Mouse (Mus musculus): Measurements from ENCODE around the gene Fam25c.

Gene Fam25c

DNA sequence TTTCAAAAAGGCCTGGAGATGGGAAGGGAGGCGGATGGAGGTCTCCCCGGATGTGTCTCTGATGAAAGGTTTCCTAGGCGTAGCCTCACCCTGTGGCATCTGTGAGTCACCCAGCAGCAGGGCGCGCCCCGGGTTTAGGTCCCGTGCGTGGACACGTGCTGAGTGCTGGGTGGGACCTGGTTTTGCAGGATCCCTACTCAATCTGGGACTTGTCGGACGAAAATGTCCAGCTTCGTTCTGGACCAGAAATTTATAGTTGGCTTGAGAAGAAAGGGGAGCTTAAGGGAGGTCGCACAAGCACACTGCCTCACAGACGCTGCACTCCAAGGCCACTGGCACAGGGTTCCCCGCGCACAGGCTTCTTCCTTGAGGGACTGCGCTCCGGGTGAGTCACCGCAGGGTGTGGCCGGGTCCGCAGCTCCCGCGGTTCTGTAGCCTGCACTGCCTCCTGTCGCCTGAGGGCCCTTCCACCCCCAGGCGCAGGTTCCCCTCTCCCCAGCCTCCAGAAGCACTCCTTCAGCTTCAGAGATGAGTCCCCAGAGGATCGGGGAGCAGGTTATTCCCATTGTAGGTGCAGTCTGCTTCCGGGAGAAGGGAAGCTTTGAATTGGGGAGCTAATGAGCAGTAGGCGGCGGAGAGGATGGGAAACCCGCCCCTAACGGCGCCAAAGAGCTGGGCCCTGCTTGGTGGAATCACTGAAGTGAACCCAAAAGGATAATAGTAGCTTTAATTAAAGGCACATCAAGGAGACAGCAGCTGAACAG lies 8.4 kb upstream of the Fam25c start:
- DNase-seq (ENCODE audit: low read depth, low spot score) = peak; percentile 89

GRCm38 (mm10) chr14:34362726-34363445 lies 7.7 kb upstream of the Fam25c start:
- DNase-seq (ENCODE audit: low read depth, low spot score) = peak; percentile 90

- DNase-seq (ENCODE audit: low read depth, low spot score) = peak; percentile 48
Measured at GRCm38 (mm10) chr14:34362135-34362534, 6.9 kb upstream of the Fam25c start.

- DNase-seq (ENCODE audit: low read depth, low spot score) = no peak
Measured at GRCm38 (mm10) chr14:34360251-34360650, 5.0 kb upstream of the Fam25c start.

DNA sequence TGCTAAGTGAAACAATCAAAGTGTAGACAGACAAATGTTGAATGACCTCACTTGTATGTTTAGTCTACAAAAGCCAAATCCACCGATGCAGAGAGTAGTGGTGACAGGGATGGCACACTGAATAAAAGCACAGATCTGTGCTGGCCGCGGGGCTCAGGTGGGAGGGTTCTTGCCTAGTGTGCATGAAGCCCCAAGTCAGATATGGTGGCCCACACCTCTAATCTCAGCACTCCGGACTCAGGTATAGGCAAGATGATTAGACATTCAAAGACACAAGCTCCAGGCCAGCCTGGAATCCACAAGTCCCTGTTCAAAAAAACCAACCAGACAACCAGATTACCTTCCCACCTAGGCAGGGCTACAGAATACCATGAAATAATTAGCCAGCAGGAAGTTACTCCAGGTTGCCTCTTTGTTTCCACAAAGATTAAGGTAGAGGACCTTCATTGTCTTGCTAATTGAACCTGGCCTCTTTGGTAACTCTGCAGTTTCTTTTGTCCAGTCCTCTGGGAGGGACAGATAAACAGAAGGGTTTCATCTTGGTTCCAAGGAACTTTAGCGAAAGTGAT lies 4.5 kb upstream of the Fam25c start:
- DNase-seq (ENCODE audit: low read depth, low spot score) = peak; percentile 97

DNA sequence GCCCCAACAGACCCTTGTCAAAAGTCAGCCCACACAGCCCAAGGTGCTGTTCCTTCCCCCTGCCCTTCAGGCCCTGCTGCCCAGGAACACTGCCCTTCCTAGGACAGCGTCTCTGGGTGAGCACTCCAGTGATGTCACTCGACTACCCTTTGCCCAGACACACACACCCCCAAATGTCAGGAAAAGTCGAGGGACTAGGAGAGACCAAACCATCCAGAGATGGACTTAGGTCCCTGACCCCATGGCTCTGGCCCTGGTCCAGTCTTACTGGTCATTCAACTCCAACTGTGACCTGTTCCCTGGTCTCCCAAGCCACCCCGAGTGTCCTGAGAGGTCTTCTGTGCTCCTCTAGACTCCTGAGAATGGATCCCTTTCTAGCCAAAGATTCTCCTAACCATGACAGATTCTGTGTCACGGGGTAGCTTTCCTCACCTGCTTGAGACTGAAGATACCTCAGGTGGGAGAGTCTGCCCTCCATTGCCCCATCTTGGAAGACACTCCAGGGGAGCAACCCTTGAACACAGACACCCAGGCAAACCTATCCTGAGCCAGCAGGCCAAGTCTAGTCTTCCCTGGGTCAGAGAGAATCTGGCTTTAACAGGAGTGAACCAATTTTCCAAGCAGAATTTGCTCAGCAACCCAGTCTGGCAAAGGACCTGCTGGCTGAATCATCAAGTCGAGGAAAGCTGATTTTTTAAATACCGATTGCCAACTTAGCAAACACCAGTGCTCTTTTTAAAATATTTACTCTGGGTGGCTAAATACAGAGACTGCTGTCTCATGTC lies 2.6 kb upstream of the Fam25c start:
- peak; percentile 49 for DNase-seq (ENCODE audit: low read depth, low spot score)

GRCm38 (mm10) chr14:34354456-34354855 lies 777 bp downstream of the Fam25c start:
- DNase-seq (ENCODE audit: low read depth, low spot score) = no peak

- DNase-seq (ENCODE audit: low read depth, low spot score) = no peak
Measured at GRCm38 (mm10) chr14:34353326-34353725, 1.9 kb downstream of the Fam25c start.

DNA sequence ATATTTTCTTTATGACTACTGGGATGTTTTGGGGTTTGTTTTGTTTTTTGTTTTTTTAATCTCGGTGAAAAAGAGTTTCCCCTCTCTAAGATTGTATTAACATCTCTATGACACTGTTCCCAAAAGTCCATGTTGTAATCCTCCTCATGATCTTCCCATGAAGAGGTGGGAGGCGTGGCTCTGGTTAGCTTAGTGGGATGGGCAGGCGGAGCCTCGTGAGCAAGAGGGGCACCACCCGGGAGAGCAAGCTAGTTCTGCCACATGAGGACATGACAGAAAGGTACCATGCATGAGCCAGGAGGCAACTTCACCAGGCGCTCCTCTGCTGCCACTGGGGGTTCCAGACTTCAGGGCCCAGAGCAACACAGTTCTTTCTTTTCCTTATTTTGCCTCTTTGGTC lies 2.7 kb downstream of the Fam25c start:
- peak; percentile 52 for DNase-seq (ENCODE audit: low read depth, low spot score)

DNA sequence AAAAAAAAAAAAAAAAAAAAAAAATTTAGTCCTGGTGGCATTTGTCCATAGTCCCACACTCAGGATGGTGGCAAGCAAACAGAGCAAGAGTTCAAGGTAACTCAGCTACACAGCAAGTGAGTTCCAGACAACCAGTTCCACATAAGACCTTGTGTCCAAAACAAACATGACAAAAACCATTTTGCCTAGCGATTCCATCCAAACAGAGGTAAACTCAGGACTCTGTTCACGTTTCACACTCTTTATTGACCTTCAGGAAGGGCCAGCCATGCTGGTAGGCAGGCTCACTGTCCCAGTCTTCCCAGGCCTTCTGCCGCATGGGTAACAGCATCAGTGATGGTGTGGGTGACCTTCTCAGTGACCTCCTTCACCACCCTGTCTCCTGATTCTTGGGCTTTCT lies 3.6 kb downstream of the Fam25c start:
- no peak for DNase-seq (ENCODE audit: low read depth, low spot score)

GRCm38 (mm10) chr14:34349007-34349406 lies 6.2 kb downstream of the Fam25c start:
- peak; percentile 74 for DNase-seq (ENCODE audit: low read depth, low spot score)

- no peak for DNase-seq (ENCODE audit: low read depth, low spot score)
Measured at GRCm38 (mm10) chr14:34348301-34348700, 6.9 kb downstream of the Fam25c start.

GRCm38 (mm10) chr14:34347084-34347483 lies 8.1 kb downstream of the Fam25c start:
- DNase-seq (ENCODE audit: low read depth, low spot score) = no peak

- no peak for DNase-seq (ENCODE audit: low read depth, low spot score)
Measured at GRCm38 (mm10) chr14:34345771-34346566, 9.3 kb downstream of the Fam25c start.

DNA sequence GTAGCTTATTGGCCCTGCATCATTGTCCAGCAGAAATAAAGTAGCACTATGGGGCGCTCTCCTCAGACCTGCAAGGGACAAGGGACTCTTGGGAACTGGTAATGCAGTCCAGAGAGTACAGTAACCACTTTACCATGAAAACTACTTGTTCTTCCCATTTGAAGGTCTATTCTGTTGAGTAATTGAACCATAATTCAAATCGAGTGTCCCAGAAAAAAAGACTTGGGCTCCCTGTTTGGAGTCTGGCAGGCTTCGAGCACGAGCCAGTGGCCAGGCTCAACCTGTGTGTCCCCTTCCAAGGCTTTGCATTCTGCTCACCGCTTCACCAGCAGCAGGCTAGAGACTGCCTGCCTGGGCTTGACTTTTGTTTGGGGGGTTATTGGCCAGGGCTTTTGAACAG lies 10.9 kb downstream of the Fam25c start:
- no peak for DNase-seq (ENCODE audit: low read depth, low spot score)

DNA sequence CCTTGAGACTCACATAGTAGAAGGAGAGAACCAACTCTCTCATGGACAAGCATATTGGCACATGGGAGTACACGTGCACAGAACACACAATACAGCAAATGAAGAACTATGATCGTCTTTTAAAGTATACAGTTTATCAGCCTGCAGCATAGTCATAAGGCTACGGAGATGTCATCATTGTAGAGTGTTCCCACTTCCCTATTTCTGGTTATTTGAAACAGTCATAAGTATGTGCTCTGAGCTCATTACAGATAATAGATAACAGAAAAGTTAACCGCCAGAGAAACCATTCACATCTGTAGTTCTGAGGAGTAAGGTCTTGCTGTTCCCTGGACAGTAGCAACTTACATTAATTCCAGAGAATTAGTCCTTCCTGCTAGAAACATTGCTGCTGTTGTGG lies 12.2 kb downstream of the Fam25c start:
- DNase-seq (ENCODE audit: low read depth, low spot score) = no peak

DNA sequence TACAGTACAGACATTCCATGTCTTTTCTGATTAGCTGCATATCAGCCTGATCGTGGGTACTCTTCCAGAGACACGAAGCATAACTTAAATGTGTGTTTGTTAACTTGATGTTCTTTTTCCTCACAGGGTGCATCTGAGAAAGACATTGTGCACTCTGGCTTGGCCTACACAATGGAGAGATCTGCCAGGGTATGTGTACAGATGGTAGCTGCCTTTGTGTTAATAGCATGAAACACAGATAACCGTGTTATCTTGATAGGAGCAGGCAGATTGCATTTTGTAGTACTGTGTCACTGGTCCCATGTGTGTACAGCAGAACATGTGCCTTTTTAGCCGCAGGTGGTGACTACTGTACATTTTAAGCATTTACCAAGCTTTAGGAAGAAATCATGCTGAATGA lies 13.2 kb downstream of the Fam25c start:
- no peak for DNase-seq (ENCODE audit: low read depth, low spot score)

DNA sequence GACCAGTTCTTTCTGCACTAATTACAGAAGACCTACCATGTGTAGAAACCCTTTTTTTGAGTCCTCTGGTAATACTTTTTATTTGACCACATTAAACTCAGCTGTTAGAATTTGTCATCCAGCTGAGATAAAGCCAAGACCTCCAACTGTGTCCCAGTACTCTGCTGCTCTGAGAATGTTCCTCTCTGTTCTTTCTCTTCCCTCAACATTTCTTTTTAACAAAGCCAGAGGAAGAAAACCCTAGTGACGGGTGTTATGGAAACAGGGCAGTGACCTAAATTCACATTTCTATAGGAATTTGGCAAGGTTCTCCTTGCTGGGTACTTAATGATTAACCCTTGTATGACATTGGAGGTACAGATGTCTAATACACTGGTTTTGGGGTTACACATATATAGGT lies 15.8 kb downstream of the Fam25c start:
- DNase-seq (ENCODE audit: low read depth, low spot score) = no peak

DNA sequence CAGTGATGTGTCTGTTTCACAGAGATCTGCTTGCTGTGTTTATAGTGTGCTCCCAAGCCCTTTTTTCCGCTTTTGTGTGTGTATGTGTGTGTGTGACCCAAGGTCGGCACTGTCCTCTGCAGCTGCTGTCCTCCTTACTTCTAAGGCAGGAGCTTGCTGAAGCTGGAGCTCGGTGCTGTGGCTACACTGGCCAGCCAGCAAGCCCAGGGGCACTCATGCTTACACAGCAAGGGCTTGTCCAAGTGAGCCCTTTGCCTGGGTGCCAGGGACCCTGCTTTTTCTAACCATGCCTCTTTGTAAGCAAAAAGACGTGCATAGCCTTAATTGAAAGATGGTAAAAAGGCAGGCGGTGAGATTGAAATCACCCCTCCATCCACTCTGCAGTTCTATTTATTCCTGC lies 22.8 kb downstream of the Fam25c start:
- no peak for DNase-seq (ENCODE audit: low read depth, low spot score)

DNA sequence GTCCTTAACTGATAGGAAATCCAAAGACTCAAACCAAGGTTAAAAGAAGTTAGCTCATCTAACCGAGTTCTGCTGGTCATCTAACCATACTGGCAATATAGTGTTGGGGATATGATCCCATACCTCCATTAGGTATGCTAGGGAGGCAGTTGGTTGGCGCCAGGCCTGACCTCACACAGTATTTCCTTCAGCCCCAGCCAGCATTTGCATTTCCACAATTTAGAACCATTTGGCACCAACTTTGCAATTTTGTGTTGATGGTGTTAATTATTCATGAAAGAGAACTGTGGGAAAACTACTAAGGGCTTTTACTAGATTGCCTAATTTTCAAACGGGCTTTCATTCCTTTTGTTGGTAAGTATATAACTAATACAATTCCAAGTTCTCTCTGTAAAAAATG lies 23.3 kb downstream of the Fam25c start:
- no peak for DNase-seq (ENCODE audit: low read depth, low spot score)

DNA sequence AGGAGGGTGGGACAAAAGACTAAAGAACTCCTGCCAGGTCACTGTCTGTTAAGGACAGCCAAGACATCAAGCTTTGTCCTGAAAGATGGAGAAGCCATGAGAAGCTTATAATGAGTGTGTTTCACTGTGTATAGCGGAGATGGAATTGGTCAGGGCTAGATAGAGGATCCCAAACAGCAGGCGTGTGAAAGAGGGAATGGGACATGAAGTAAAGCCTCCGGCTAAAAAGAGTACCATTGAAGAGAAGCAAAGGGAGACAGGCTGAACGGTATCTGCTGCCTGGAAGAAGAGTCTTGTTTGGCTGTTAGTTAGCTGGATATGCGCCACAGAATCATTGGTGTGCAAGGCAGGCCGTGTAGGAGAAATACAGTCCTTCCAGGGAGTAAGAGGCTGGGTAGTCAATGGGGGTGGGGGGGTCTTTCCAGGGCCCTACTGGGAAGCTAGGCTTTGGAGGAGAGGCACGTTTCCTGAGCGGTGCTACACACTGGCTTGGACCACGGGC lies 24.5 kb downstream of the Fam25c start:
- DNase-seq (ENCODE audit: low read depth, low spot score) = no peak
